Mouse (Mus musculus) bone marrow macrophage, adult 2 months (primary cell): Measurements from ENCODE around the gene Zdhhc7. TPM values are rescaled to one million over a fixed set of nuclear protein-coding genes. Genes with fewer than 3 reads are reported as not detected.

Source experiments
- H3K27ac ChIP-seq: 2 replicates; pipeline ENCODE4 v1.5.1; 2012; ENCODE audit warnings: low read depth, low read length; ENCODE audit not compliant: insufficient read depth
- H3K4me1 ChIP-seq: 2 replicates; pipeline ENCODE4 v1.6.1; 2012; ENCODE audit warnings: low read length; ENCODE audit not compliant: control insufficient read depth, insufficient read depth
- H3K4me3 ChIP-seq: 2 replicates; pipeline ENCODE4 v1.5.1; 2012; ENCODE audit warnings: mild to moderate bottlenecking, low read length, moderate library complexity; ENCODE audit not compliant: insufficient read depth
- CTCF ChIP-seq: IDR thresholded peaks from 2 replicates; pipeline ENCODE4 v1.5.1; 2012; ENCODE audit warnings: low read depth, mild to moderate bottlenecking, low read length, moderate library complexity
- POLR2A ChIP-seq: IDR thresholded peaks from 2 replicates; pipeline ENCODE4 v1.6.1; 2012; ENCODE audit warnings: mild to moderate bottlenecking, low read depth, low read length, borderline replicate concordance
- polyA plus RNA-seq: library from polyadenylated mRNA; stranded (reverse); fragments of >200 nt; gene quantifications from 2 replicates; pipeline ENCODE4 v1.2.4, GENCODE M21; 2012; ENCODE audit not compliant: missing spikeins, insufficient read depth, insufficient read length

Gene Zdhhc7
- polyA plus RNA-seq, 1 experiment = 36.9 TPM

- Histone ChIP-seq H3K4me1 (peaks cover 43% of the 10 kb centered on the region), H3K4me3 (no peak overlapping the region)
- TF ChIP-seq POLR2A (no peak), CTCF (no peak)
Observed at GRCm38 (mm10) chr8:120096486-120096885, 4.8 kb downstream of the Zdhhc7 start.

GRCm38 (mm10) chr8:120094801-120095200 is 6.5 kb downstream of the Zdhhc7 start:
- TF ChIP-seq CTCF (no peak), POLR2A (no peak)
- H3K27ac ChIP-seq = 0 out of 2 replicates have a peak overlapping the region, but pooled peaks have one; percentile 26
- H3K4me3 ChIP-seq = no peak overlapping the region
- H3K4me1 ChIP-seq = peaks cover 40% of the 10 kb centered on the region

More at GRCm38 (mm10) chr8:120096486-120096885, 4.8 kb downstream of the Zdhhc7 start:
- H3K27ac ChIP-seq = no peak overlapping the region

DNA sequence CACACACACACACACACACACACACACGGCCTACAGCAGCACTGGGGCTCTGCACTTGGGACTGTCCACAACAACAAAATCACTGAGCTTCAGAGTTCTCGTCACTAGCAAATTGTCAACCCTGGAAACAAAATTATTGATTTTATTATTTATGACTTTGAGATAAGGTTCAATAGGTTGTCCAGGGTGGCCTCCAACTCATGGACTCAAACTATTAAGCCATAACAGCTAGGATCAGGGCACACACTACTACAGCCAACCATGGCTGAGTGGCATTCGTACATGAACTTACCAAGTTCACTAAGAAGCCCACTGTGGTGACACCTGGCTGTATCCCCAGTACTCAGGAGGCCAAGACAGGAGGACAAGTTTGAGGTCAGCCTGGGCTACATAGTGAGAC is 8.2 kb downstream of the Zdhhc7 start:
- Histone ChIP-seq H3K4me1 (peaks cover 33% of the 10 kb centered on the region), H3K4me3 (no peak overlapping the region), H3K27ac (no peak overlapping the region)
- no peak for TF ChIP-seq CTCF
- TF ChIP-seq POLR2A = no peak

GRCm38 (mm10) chr8:120091032-120091431 is 10.2 kb downstream of the Zdhhc7 start:
- no peak overlapping the region for H3K27ac ChIP-seq
- H3K4me3 ChIP-seq = no peak overlapping the region
- no peak for TF ChIP-seq CTCF
- TF ChIP-seq POLR2A = no peak
- peaks cover 22% of the 10 kb centered on the region for H3K4me1 ChIP-seq

- TF ChIP-seq CTCF (no peak), POLR2A (no peak)
- H3K27ac ChIP-seq = no peak overlapping the region
- peaks cover 8% of the 10 kb centered on the region for H3K4me1 ChIP-seq
- no peak overlapping the region for H3K4me3 ChIP-seq
Observed at GRCm38 (mm10) chr8:120089511-120089910, 11.8 kb downstream of the Zdhhc7 start.

DNA sequence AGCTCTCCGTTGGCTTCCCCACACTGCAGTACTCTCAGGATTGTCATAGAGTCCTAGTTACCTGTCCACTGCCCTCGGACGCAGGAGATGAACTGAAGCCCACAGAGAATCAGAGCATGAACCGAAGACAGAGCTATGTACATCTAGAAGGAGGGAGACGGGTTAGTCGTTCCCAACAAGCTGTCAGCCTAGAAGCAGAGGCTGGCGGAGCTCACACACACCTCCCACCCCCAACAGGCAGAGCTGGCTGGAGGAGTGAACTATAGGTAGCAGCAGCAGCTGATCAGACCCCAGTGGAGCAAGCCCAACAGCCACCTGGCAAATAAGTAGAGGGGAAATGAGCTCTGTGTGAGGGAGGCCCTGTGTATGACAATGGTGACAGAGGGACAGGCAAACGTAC is 16.5 kb downstream of the Zdhhc7 start:
- H3K4me3 ChIP-seq = no peak overlapping the region
- no peaks in the 10 kb centered on the region for H3K4me1 ChIP-seq
- TF ChIP-seq CTCF (no peak), POLR2A (no peak)
- H3K27ac ChIP-seq = no peak overlapping the region

GRCm38 (mm10) chr8:120083261-120083660 is 18.0 kb downstream of the Zdhhc7 start:
- H3K27ac ChIP-seq = no peak overlapping the region
- H3K4me1 ChIP-seq = no peaks in the 10 kb centered on the region
- TF ChIP-seq CTCF (no peak), POLR2A (no peak)
- H3K4me3 ChIP-seq = no peak overlapping the region

DNA sequence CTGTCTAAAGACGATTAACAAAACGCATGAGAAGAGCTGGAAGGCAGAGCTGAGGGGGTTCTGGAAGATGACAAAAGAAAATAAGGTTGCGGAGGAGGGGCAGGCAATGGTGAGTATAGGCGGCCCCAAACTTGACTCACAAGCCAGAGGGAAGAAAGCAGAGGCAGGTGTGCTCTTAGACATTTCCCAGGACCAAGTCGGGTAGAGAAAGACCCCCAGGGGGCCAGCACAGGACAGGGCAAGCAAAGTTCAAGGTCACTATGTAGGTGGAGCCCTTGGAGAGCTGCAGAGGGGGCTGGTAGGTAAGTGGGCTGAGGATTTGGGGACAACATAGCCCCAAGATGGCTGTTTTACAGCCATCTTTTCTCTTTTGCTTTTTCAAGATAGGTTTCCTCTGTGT is 21.9 kb downstream of the Zdhhc7 start:
- H3K4me1 ChIP-seq = no peaks in the 10 kb centered on the region
- no peak for TF ChIP-seq CTCF
- H3K4me3 ChIP-seq = no peak overlapping the region
- H3K27ac ChIP-seq = no peak overlapping the region

DNA sequence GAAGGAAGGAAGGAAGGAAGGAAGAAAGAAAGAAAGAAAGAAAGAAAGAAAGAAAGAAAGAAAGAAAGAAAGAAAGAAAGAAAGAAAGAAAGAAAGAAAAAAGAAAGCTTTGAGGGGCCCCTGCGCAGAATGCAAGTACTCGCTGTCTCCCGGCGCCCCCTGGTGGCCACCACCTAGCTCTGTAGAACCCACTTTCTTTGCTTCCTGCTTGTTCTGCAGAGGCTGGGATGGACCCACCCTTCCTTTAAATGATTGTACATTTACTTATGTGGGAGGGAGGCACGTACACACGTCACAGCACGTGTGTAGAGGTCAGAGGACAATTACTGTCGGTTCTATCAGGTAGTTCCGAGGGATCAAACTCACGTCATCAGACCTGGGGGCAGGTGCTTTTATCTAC is 23.2 kb downstream of the Zdhhc7 start:
- H3K4me3 ChIP-seq = no peak overlapping the region
- H3K27ac ChIP-seq = no peak overlapping the region
- TF ChIP-seq CTCF = peak; percentile 61; the same call in 1 of the 2 replicates
- TF ChIP-seq POLR2A = no peak
- H3K4me1 ChIP-seq = no peaks in the 10 kb centered on the region

- no peaks in the 10 kb centered on the region for H3K4me1 ChIP-seq
- no peak overlapping the region for H3K4me3 ChIP-seq
- no peak for TF ChIP-seq CTCF
- no peak for TF ChIP-seq POLR2A
- no peak overlapping the region for H3K27ac ChIP-seq
Observed at GRCm38 (mm10) chr8:120075347-120075746, 25.9 kb downstream of the Zdhhc7 start.

- no peak overlapping the region for H3K27ac ChIP-seq
- no peaks in the 10 kb centered on the region for H3K4me1 ChIP-seq
- no peak for TF ChIP-seq POLR2A
- no peak for TF ChIP-seq CTCF
- no peak overlapping the region for H3K4me3 ChIP-seq
Observed at GRCm38 (mm10) chr8:120074516-120074915, 26.8 kb downstream of the Zdhhc7 start.

- Histone ChIP-seq H3K27ac (no peak overlapping the region), H3K4me1 (no peaks in the 10 kb centered on the region), H3K4me3 (no peak overlapping the region)
- TF ChIP-seq POLR2A = no peak
- no peak for TF ChIP-seq CTCF
Observed at GRCm38 (mm10) chr8:120072827-120073226, 28.5 kb downstream of the Zdhhc7 start.
